Mouse (Mus musculus) heart, postnatal 0 days (tissue): ENCODE data around the gene Osbpl7.

Source experiments
- CTCF ChIP-seq: IDR thresholded peaks from 2 replicates; pipeline ENCODE4 v1.5.1; 2016; ENCODE audit warnings: antibody characterized with exemption, control low read depth, low read depth
- EP300 ChIP-seq: IDR thresholded peaks from 2 replicates; pipeline ENCODE4 v1.6.1; 2016; ENCODE audit warnings: antibody characterized with exemption, low read depth

DNA sequence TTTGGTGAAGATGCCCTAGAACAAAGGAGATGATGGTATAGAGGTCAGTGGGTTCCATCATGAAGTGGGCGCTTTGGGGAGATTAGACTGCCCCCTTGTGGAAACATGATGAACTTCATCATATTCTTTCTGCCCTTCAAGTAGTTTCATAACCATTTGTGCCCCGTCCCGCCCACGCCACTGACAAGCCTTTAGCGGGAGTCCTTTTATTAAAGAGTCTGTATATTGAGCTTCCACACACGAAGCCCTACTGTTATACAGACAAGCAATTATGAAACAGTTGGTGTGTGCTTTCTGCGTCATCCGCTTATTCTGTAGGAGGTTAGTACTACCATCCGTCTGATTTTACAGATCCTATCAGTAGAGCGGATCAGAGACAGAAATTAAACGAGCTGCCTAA, 32.5 kb downstream of the Osbpl7 start:
- TF ChIP-seq CTCF (peak; percentile 60), EP300 (no peak)
